Mouse (Mus musculus) fibroblast of lung, adult 2 months (primary cell): ENCODE data around the gene Tmeff2.

Experiments used
- DNase-seq: peaks from one replicate; pipeline ENCODE4 v3.0.0-alpha.2; 2011; ENCODE audit warnings: low read depth

Gene Tmeff2

DNA sequence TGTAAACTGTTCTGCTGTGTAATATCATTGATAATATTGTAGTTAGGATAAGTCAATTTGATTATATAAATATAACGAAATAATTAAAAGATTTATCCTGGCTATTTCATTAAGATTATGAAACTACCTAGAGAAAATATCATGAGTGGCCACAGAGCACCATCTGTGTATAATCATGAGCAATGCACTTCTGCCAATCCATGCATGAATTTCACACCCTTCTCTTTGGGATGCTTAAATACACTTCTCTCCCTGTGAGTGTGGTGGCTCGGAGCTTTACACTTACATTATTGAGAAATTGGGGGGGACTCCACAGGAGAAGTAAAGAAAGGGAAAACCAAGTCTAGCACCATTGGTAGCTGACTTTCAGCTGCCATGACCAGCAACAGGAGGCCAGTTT, 206.9 kb downstream of the Tmeff2 start:
- DNase-seq: no peak

DNA sequence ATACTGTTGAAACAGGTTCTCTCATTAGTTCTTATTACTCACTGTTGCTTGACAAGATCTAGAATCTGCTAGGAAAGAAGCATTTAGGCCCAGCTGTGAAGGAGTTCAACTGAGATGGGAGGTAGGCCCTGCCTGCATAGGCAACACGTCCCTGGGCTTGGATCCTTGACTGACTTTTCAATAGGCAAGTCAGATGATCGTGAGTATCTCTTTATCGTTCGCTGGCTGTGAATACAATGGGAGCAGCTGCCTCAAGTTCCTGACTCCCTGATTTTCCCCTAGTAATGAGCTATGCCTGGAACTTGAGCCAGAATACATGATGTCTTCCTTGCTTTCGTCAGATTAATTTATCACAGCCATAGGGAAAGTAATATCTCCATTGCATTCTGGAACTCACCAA, 214.3 kb downstream of the Tmeff2 start:
- DNase-seq: no peak

DNA sequence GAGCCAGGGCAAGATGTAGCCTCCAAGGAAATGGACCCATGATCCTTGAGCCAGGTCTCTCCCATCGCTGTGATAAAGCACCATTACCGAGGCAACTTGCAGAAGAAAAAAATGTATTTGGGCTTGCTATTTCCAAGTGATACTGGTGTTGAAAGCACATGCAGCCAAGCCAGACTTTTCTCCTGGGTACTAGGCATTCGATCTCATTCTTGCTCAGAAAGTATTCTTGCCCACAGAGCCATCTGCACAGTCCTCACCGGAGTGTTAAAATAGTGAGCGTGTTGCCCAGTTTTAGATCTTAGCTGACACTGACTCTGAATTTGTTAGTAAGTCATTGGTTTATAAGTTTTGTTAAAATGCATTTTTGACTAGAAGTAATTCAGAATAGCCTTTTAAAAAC, 215.3 kb downstream of the Tmeff2 start:
- no peak for DNase-seq

DNA sequence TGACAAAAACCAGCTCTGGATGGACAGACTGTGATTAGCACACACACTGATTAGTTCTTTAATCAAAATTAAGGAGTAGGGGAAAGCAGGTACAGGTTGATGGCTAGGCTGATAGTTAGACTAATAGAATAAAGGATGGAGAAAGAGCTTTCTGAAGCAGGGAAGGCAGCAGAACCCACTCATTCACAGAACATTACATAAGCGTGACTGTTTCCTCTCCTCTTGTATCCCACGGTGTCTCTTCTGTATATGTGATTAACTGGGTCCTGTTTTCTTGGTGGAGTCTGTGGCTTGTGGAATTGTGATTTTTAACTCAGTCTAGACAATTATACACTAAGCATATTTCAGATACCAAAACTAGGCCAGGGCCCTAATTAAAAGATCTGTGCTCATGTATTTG, 217.4 kb downstream of the Tmeff2 start:
- no peak for DNase-seq

DNA sequence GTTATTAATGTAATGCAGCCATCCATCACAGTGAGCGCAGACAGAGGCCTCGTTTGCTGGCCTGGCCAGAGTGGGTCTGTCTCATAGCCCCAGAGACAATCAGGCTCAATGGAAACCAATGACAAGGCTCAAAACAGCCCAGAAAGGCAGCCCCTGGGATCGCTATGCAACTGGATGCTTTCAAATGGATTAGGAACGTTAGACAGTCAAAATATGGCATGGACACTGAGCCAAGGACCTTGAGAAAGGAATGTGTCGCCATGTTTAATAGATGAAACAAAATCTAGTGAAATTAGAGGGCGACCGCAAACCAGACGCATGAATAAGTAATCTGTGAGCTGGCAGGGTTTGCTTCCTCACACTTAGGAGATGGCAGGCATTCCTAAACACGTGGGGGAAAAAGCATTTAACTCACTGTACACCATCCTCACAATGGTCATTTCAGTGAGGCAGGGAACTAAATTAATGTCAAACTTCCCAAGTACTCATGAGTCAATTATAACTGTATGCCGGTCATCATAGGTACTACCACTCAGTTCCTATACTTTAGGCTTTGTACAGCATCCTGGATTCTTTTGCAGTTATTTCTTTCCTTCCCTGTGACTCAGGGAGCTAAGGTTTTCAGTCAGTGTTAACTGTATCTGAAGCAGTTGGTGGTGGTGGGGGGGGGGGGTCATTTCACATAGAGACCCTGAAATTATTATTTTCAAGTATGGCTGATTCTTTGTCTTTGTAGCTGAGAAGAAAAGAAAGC, 225.4 kb downstream of the Tmeff2 start:
- peak; percentile 58 for DNase-seq

DNA sequence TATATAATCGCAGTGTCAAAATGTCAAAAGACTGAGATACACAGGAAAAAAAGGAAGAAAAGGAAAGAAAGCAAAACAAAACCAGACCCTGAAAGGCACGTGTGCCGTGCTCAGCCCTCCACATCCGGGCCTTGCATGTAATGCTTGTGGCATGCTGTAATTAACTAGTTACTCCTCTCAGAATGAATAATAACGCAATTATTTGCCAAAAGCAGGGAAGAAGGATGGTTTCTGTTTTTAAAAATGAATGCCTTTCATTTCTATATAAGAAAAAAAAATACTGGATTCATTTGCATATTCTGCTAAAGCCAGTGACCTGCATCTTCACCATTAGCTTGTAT, 225.9 kb downstream of the Tmeff2 start:
- DNase-seq: no peak

DNA sequence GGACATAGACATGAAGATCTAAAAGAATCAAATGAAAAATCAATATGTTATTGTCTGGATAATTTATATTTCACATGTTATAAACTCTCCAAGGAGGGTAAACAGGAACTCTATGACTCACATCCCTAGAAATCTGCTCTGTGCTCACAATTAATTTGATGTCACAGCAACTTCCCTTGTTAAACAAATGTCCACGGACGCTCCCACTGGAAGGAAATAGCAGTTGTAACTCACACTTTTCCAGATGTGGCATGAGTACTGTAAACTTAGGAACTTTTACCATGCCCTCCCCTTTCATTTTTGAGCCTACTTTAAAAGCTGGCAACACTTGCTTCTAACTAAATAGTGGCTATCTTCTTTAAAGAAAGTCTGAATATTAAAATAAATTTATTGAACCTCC, 236.3 kb downstream of the Tmeff2 start:
- DNase-seq: no peak

DNA sequence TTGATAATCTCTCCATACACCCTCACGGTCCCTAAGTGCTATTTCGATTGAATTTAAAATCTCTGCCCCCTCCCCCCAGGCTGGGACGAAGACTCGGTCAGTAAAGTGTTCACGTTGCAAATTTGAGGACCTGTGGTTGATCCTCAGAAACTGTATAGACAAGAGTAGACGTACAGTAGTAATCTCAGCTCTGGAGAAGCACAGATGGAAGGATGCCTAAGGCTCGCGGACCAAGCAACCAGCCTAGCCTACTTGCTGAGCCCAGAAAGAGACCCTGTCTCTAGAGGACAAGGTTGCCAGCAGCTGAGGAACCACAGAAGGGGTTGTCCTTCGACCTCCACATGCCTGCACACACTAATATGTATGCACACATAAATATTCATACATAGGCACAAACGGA, 239.2 kb downstream of the Tmeff2 start:
- DNase-seq: no peak

DNA sequence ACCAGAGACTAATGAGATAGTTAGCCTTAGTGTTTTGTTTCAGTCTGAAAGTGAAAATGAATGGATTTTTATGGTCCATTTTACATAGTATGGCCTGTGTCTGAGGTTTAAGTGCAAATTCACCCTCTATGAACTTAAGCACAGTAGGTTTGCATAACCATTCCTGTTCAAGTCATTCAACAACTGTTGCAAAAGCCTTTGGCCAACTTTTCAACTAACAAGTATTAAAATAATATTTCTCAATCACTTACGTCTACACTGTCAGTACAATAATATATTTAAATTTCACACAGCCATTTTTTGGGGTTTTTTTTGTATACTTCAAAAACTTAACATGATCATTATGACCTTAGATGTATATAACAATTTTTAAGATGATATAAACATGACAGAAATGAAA, 240.9 kb downstream of the Tmeff2 start:
- DNase-seq: no peak

DNA sequence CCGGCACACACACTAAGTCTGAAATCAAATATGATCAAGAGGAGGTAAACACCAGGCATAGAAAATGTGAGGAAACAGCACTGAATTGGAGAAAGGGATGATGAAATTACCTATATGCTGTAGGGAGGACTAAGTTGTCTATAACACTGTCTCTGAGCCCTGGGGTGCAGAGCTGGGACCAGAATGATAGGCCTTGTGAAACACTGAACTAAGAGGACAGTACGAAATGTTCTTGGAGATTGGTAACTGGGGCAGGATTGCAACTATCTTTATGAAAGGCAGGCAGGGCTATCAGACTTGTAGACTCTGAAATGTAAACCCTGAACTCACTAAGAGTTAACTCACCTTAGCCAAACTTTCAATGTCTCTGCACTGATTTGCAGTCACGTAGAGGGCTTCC, 242.3 kb downstream of the Tmeff2 start:
- no peak for DNase-seq

DNA sequence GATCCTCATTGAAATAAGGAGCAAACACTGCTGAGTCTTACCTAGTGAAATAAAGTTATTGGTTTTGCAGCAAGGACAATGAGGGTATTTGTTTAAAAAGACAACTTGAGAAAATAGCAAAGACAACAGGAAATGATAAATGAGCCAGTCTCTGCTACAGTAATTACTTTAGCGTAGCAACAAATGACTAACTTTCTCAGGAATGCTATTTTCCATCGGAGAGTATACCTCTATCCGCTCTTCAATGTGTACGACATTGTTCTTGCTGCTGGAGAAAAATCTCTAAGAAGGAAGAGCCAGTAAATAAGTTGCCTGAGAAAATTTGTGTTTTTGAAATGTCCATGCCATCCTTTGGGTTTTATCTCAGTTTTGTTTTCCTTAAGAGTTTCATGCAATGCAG, 245.2 kb downstream of the Tmeff2 start:
- DNase-seq: no peak

DNA sequence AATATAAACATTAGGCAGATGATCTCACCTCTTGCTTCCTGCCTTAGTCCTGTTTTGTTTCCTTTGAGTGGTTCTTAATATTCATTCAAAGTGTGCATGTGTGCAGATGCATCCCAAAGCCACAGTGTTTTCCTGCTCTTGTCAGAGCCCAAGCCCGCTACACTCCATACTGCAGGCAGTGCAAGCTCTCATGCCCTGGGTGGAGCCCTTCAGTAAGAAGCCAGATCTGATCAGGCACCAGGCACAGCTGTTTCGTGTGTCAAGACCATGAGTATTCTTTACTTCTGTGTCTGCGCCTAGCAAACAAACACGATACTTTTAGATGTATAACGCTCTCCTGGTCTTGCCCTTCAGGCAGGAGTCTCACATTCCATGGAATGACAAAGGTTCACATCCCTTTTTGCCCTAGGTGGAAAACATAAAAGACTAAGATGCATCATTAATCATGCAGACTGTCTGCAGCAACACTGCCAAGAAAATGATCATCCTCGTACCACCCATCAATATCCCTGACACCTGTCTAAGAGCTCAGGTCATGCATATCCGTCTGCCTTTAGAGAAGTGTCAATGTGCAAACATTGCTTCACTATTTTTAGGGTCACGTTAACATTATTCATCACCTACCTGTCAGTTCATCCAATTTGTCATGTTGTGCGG, 248.2 kb downstream of the Tmeff2 start:
- DNase-seq: no peak

DNA sequence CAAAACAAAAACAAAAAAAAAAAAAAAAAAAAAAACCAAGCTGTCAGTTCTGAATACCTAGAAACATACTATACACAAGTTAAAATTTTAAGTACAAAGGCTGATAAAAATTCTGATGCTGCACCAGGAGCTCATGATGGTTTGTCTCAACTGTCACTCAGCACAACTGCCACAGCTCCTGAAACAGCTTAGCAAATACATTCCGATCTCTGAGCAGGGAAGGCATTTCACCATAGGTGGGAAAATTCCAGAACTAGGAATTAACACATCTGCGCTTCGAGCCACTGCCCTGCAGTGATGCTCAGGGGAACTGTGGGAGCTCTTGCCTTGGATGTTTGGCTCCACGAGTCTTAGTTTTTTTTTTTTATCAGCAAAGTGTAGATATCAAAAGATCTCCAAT, 249.0 kb downstream of the Tmeff2 start:
- DNase-seq: no peak

DNA sequence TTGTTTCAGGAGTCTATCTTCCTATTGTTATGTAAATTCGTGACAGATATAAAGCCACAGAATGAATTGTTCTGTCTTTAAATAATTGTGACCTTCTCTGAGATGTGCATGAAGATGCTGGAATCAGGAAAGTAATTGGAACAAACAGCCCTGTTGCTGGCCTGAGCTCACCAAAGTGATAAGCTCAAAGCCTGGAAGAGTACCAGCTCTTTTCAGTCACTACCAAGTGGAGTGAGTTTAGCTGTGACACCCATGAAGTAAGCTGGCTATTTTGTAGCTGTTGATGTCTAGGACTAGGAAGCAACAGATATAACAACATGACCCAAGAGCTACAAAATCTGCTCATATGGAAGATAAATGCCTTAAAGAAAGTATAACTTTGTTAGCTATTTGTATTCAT, 249.4 kb downstream of the Tmeff2 start:
- no peak for DNase-seq

DNA sequence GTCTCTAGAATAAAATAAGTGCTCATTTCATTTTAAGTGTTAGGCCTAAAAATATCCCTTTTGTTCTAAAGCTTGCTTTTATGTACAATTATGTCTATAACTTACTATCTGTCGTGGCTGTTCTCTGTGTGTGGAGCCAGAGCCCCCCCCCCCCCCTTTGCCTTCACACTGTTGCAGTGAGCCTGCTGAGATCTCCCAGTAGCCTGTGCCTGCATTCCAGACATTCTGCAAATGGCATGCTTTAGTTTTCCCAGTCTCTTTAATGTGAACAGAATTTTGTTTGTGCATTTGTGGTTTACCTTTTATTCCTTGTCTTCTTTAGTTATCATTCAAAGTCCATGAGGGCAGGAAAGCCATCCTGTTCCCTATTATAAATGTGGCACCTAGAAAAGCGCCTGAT, 251.6 kb downstream of the Tmeff2 start:
- no peak for DNase-seq

DNA sequence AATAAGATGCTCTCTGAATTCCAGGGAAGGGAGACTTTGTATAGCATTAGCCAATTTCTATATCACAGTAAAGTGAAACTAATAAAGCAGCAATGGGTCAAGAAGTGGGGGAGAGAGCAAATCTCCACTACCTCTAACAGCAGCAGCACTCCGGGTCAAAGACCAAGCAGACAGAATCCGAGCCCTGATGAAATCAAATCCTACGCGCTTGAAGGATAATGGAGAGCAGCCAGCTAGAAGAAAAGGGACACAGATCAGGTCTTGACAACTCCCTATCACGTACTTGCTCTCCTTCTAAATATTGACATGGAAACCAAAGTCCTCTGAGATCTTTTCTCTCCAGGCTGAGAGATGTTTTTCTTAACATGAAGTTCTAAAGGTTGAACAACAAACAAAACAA, 252.4 kb downstream of the Tmeff2 start:
- no peak for DNase-seq

DNA sequence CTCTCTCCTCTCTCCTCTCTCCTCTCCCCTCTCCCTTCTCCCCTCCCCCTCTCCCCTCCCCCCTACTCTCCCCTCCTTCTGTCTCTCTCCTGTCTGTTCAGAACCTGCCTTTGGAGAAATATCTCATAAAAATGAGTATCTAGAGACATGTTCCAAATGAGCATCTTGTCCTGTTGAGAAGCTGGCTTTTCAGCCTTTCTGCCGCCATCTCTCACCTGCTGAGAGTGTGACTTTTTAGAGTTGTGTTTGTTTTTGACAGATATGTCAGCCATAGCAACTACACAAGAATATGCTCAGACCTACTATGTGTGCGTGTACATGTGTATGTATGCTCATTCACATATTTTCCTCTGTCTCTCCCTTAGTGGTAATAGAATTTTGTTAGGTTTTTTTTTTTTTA, 283.8 kb downstream of the Tmeff2 start:
- no peak for DNase-seq

DNA sequence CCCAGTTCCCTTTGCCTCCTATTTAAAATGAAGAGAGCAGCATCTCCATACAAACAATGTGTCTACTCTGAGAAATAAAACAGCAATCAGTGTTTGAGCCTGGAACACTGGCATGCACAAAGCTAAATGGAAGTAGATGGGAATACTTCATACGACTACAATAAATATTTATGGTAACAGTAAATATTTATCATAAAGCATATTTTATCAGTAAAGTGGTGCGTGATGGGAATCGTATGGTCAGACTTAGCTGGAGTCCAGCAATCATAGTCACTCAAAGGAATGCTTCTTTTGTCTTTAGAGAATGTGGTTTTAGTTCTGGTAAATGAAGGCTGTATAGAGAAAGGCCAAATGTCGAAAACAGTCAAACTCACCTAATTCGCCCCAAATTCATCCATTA, 288.6 kb downstream of the Tmeff2 start:
- no peak for DNase-seq

DNA sequence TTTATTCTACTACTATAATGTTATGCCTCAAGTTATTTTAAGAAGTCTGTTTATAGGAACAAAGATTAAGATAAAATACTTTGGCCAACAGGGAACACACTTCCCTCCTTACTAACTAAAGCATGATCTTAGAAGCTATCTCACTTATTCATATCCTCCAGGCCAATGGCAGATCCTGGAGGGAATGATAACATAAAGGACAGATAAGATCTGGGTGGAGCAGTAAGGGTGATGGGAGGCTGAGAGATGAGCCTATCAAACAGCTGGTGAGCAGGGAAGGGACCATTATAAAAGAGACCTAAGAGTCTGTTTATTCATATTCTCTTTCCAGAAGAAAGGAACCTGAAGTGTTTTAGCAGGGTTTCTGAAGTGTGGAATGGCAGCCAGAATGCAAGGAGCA, 290.8 kb downstream of the Tmeff2 start:
- DNase-seq: no peak

DNA sequence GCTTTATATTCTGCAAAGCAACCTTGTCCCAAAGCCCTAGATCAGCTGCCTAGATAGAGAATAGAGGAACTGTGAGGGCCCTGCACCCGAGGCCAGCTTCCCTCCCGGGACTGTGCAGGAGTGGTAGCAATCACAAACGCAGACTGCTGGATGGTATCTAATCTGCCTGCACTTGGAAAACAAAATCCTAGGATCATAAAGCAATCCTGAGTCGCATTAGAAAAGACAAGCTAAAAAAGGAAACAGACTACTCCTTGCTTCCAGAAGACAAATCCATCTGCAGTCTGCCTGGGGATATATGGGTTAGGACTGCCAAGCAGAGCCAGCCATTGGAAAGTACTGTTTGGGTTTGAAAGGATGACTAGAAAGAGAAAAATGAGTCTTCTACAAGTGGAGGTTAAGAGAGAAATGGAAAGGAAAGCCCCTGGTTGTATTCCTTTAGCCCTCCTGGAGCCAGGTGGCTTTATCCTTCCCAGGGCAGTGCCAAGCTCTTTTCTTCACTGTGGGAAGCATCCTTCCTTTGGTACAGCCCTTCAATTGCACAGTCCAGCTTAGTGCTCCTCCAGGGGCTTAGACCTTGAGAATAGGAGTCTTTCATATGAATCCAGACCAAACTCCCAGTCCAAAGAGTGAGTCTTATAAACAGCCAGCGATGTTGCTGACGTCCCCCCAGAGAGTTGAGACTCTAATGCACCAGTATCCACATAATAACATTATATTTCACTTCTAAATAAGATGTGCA, 291.6 kb downstream of the Tmeff2 start:
- DNase-seq: no peak

DNA sequence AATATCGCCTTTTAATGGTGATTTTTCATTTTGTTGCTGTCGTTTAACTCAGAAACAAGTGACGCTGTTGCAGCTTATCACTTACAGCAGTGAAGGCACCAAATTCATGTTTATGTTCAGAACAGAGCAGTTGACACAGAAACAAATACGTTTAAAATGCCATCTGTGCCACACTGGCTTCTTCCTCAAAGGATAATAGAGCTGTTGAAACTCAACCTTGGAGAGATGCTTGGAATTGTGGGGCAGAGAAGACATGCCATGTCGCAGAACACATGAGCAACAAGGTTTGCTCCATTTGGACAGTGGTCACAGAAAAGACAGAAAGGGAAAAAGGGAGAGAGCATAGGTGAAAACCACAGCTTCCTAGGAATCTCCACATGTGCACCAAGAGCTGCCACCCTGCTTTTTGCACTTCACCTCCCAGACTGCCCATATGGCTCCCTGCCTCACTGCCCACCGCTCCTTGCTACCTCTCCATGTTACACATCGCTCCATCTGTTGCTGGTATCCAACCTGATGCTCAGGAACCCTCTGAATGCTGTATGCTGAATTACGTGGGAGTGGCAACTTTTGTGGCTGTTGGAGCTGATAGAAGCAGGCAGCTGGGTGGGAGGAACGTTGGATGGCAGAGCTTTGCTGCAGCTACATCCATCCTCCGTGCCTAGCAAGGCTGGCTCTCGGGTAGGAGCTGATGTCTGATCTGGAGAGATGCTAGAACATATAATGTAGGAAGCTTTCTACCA, 298.8 kb downstream of the Tmeff2 start:
- no peak for DNase-seq

DNA sequence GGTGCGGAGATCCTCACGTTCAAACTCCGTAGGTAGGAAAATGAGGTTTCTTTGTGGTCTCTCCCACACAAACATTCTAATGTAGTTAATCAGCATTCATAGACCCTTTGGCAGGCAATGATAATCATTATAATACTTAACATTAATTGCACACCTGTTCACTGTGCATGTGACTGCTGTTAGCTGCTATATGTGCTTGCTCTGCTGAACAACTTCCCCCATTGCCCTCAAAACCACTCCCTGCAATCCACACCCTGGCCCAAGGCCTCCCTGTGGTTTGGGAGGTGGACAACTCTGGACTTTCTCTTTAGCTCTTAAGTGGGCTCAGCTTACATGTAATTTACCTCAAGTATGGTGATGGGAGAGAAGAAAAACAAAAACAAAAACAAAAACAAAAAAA, 299.5 kb downstream of the Tmeff2 start:
- DNase-seq: no peak

DNA sequence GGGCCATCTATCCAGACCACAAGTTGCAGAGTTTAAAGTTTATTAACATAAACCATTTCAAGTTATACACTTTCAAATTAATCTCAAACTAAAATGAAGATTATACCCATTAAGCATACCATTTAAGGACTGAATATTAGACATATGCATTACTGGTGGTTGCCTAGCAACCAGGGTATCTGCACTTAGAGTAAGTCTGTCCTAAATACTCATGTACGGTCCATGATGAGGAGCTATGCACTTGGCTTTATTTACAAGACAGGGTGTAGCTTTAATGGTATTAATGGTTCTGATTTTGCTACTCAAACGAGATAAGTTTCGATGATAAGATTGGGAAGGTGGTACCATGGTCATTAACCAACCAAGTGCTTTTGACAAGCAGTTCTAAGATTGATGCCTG, 315.2 kb downstream of the Tmeff2 start:
- DNase-seq: no peak
